Mouse (Mus musculus) liver, embryonic 14.5 days (tissue): ENCODE measurements around the gene Ube2s. TPM values are rescaled to one million over a fixed set of nuclear protein-coding genes. Genes with fewer than 3 reads are reported as not detected.
A peak's percentile ranks its signal among the peaks of the same experiment; 100 is the strongest.

Experiments
- ATAC-seq: fragments of 200-750 bp; cut with Nextera tagmentation; 2 replicates; pipeline ENCODE4 v1.8.0; 2017; ENCODE audit warnings: moderate number of reproducible peaks, mild to moderate bottlenecking, moderate library complexity; ENCODE audit not compliant: insufficient read depth
- DNase-seq, 3 experiments: peaks; one replicate each; pipeline ENCODE4 v3.0.0-alpha.2; 2012 to 2013; ENCODE audit warnings: low read depth in 3 of 3, low spot score in 3 of 3
- H3K27ac ChIP-seq: fragments of 300-500 bp; sonication (generic); 2 replicates; pipeline ENCODE4 v1.5.1; 2014; ENCODE audit warnings: moderate library complexity, mild to moderate bottlenecking, control low read depth, inconsistent platforms
- H3K27me3 ChIP-seq: fragments of 300-500 bp; sonication (generic); 2 replicates; pipeline ENCODE4 v1.6.1; 2014; ENCODE audit warnings: mild to moderate bottlenecking, low read length, moderate library complexity; ENCODE audit not compliant: control insufficient read depth, insufficient read depth
- H3K36me3 ChIP-seq: fragments of 300-500 bp; sonication (generic); replicated peaks from 2 replicates; pipeline ENCODE4 v1.6.1; 2014; ENCODE audit warnings: low read depth; ENCODE audit not compliant: control insufficient read depth, insufficient read depth
- H3K4me1 ChIP-seq, 2 experiments: fragments of 200-500 bp in 1 of 2; fragments of 300-500 bp in 1 of 2; sonication (generic) in 1 of 2; replicated peaks; 2 replicates each; pipeline ENCODE4 v1.6.1; 2012 to 2014; ENCODE audit warnings: antibody characterized with exemption in 1 of 2, inconsistent platforms in 1 of 2, low read length in 1 of 2; ENCODE audit not compliant: control insufficient read depth in 2 of 2, insufficient read depth in 2 of 2
- H3K4me2 ChIP-seq: fragments of 300-500 bp; sonication (generic); 2 replicates; pipeline ENCODE4 v1.6.1; 2014; ENCODE audit warnings: low read depth, mild to moderate bottlenecking, control low read depth, moderate library complexity
- H3K4me3 ChIP-seq, 2 experiments: fragments of 200-500 bp in 1 of 2; fragments of 300-500 bp in 1 of 2; sonication (generic) in 1 of 2; 2 replicates each; pipeline ENCODE4 v1.5.1; 2012 to 2014; ENCODE audit warnings: low read depth in 2 of 2, low read length in 2 of 2, mild to moderate bottlenecking in 2 of 2, control low read depth in 1 of 2, inconsistent platforms in 1 of 2, moderate library complexity in 1 of 2; ENCODE audit not compliant: insufficient read depth in 1 of 2
- H3K9ac ChIP-seq: fragments of 300-500 bp; sonication (generic); replicated peaks from 2 replicates; pipeline ENCODE4 v1.6.1; 2014; ENCODE audit warnings: mild to moderate bottlenecking, control low read depth, moderate library complexity
- H3K9me3 ChIP-seq: fragments of 300-500 bp; sonication (generic); 2 replicates; pipeline ENCODE4 v1.6.1; 2016; ENCODE audit warnings: low read length, mixed read lengths; ENCODE audit not compliant: control insufficient read depth
- CTCF ChIP-seq: IDR thresholded peaks from 2 replicates; pipeline ENCODE4 v1.5.1; 2016; ENCODE audit warnings: antibody characterized with exemption, low read depth, control low read depth
- EP300 ChIP-seq: IDR thresholded peaks from 2 replicates; pipeline ENCODE4 v1.6.1; 2016; ENCODE audit warnings: antibody characterized with exemption, low read depth
- WGBS: fragments of 180-500 bp; shearing (Covaris S2); extraction: QIAGEN DNeasy Blood & Tissue Kit; methylation state at CpG from one replicate; pipeline ENCODE4 v1.1.7; 2014; ENCODE audit not compliant: insufficient replicate concordance; 5-methylcytosine and 5-hydroxymethylcytosine counted together
- polyA plus RNA-seq, 2 experiments: library from polyadenylated mRNA; depleted of rRNA in 1 of 2; stranded (reverse) in 1 of 2; unstranded in 1 of 2; fragments of >200 nt; fragmentation: Nextera tagmentation in 1 of 2; extraction: Ambion mirVana in 1 of 2; gene quantifications; 2 replicates each; pipeline versions ENCODE4 v1.2.1 to v1.2.3; 2012 to 2014

Ube2s gene
- polyA plus RNA-seq, 2 experiments: 265 to 295 TPM

DNA sequence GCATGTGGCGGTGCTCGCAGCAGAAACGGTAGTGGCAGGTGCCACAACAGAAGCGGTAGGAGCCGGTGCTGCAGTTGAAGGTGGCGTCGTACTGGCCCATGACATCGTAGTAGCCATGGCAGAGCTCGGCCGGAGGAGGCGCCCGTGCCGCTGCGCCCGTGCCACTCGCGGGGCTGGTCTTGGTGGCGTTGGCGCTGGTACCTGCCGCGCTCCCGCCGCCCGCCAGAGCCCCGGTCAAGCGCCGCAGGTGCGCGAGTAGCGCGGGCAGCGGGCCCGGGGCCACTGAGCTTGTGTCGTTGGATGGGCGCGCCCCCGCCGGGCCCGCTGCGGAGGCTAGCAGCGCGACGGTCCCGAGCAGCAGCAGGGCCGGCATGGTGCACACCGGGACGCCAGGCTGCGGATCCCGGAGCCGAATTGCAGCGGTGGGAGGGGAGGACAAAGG is 24.0 kb upstream of the Ube2s start:
- DNase-seq: no peak
- H3K27me3 ChIP-seq: peaks cover 45% of the 10 kb centered on the region
- H3K4me2 ChIP-seq: peak overlapping the region; percentile 42
- ATAC-seq: no peak
- H3K27ac ChIP-seq: no peak overlapping the region
- H3K9me3 ChIP-seq: no peaks in the 10 kb centered on the region
- under 1% methylated on average over 51 of the region's 51 CpGs for WGBS
- TF ChIP-seq CTCF (peak; percentile 47), EP300 (no peak)
- H3K36me3 ChIP-seq: no peaks in the 10 kb centered on the region
- H3K4me3 ChIP-seq: peak overlapping the region in 1 of 2 experiments; percentile 1; a peak in 2 of 4 replicates
- no peak overlapping the region for H3K9ac ChIP-seq
- no peaks in the 10 kb centered on the region for H3K4me1 ChIP-seq

DNA sequence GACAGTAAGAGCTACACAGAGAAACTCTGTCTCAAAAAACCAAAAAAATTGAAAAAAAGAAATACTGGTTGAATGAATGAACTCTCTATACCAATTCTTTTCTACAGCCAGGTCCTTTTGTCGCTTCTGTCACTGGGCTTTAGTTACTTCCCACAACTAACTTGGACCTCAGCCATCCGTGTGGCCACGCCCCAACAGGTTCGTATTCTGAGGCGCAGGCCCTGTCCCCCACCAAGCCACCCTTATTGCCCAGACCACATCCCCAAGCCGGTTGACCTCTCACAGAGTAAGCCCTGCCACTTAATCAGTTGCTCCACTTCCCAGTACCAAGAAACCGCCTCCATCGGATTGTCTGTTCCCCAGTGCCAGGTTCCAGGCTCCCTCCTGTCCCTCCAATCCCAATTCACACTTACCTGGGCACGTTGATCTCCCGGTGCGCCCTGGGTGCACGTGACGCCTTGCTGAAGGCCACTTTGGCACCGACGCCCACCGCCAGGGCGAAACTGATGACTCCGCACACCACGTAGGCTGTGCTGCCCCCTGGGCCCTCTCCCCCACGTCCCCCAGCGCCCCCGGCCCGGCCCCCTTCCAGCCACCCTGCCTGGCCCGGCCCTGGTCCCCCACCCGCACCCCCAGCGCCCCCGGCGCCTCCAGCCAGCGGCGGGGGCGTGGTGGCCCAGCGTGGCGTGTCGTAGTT is 23.4 kb upstream of the Ube2s start:
- no peak for ATAC-seq
- no peak for TF ChIP-seq EP300
- no peak for TF ChIP-seq CTCF
- no peak for DNase-seq
- H3K4me1 ChIP-seq: no peaks in the 10 kb centered on the region
- no peak overlapping the region for H3K9ac ChIP-seq
- no peaks in the 10 kb centered on the region for H3K36me3 ChIP-seq
- H3K27ac ChIP-seq: no peak overlapping the region
- peaks cover 42% of the 10 kb centered on the region for H3K27me3 ChIP-seq
- 5% methylated on average over 34 of the region's 34 CpGs for WGBS
- H3K4me3 ChIP-seq: no peak overlapping the region
- peak overlapping the region; percentile 42 for H3K4me2 ChIP-seq
- no peaks in the 10 kb centered on the region for H3K9me3 ChIP-seq

DNA sequence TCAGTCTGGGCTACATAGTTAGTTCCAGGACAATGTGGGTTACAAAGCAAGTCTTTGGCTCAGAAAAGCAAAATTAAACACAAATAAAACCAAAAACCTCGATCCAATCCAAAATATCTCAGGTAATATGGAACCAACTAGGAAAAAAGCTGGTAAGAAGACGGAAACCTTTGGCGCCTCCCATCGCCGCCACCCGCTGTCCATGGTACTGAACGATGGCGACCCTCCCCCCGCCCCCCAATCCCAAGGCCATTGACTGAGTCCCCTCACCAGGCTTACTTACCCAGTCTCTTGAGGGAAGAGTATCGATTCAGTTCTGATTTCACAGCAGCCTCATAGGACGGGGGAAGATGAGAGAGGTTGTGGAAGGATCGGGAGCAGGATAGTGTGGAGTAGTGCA is 18.1 kb upstream of the Ube2s start:
- 4% methylated on average over 12 of the region's 12 CpGs for WGBS
- Histone ChIP-seq H3K27me3 (peaks cover 14% of the 10 kb centered on the region), H3K4me1 (no peaks in the 10 kb centered on the region), H3K9me3 (no peaks in the 10 kb centered on the region), H3K4me2 (no peak overlapping the region), H3K36me3 (no peaks in the 10 kb centered on the region), H3K4me3 (no peak overlapping the region), H3K9ac (no peak overlapping the region), H3K27ac (no peak overlapping the region)
- TF ChIP-seq EP300: no peak
- no peak for TF ChIP-seq CTCF
- DNase-seq (no peak), ATAC-seq (no peak)

DNA sequence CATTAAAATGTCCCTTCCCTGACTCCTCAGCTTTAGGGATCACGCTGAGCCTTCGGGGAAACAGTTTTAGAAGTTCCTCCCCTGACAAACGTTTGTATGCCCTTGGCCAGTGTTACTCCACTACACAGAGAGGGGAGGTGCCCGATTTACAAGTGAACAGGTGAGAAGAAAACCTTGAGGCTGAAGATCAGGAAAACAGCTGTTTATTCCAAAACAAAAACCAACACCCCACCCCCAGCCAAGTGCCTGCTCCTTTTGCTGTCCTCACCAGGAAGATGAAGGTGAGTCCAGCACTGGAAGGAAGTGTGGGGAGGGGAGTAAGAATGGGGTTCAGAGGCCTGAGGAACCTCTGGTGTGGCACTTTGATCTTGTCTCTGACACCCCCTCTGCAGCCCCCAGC is 13.0 kb upstream of the Ube2s start:
- Histone ChIP-seq H3K4me1 (no peaks in the 10 kb centered on the region), H3K4me3 (no peak overlapping the region), H3K36me3 (no peaks in the 10 kb centered on the region), H3K9ac (no peak overlapping the region), H3K27me3 (no peaks in the 10 kb centered on the region), H3K27ac (no peak overlapping the region), H3K4me2 (no peak overlapping the region), H3K9me3 (no peaks in the 10 kb centered on the region)
- ATAC-seq: no peak
- DNase-seq: no peak
- 28% methylated on average over 4 of the region's 4 CpGs for WGBS
- TF ChIP-seq EP300 (no peak), CTCF (no peak)

DNA sequence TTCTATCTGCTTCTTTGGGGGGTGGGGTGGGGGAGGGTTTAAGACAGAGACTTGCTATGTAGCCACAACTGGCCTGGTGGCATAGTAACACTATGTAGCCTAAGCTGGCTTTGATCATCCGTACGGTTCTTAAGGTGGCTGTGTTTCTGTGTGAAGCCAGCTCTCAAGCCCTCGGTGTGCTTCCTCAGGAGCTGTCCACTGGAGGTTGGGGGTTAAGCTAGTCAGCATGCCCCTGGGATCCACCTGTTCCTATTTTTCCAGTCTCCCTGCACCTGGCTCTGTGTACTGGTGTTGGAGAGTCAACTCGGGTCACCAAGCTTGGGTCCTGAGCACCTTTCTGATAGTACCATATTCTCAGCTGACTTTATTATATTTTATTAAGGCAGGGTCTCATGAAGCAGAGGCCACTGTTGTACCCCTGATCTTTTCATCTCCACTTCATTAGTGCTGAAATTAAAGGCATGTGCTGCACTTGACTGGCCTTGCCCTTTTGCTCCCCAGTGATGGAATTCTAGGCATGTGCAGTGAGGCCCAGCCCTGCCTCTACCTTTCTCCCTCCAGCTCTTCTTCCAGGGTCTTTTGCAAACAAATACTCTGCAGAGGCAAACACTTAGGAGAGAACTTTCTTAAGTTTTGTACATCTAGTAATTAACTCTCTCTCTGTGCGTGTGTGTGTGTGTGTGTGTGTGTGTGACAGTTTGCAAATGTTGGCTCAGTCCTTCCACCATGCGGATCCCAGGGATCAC is 9.9 kb upstream of the Ube2s start:
- H3K4me3 ChIP-seq: no peak overlapping the region
- DNase-seq: no peak
- no peaks in the 10 kb centered on the region for H3K36me3 ChIP-seq
- no peak for ATAC-seq
- H3K27me3 ChIP-seq: no peaks in the 10 kb centered on the region
- no peaks in the 10 kb centered on the region for H3K9me3 ChIP-seq
- H3K9ac ChIP-seq: no peak overlapping the region
- no peaks in the 10 kb centered on the region for H3K4me1 ChIP-seq
- WGBS: 66% methylated on average over 6 of the region's 6 CpGs
- TF ChIP-seq CTCF (no peak), EP300 (no peak)
- no peak overlapping the region for H3K4me2 ChIP-seq
- H3K27ac ChIP-seq: no peak overlapping the region
